Mouse (Mus musculus) forebrain, postnatal 0 days (tissue): ENCODE measurements around the gene Serpinb9. TPM values are rescaled to one million over a fixed set of nuclear protein-coding genes. Genes with fewer than 3 reads are reported as not detected.

Experiments used
- ATAC-seq: fragments of 200-750 bp; cut with Nextera tagmentation; 2 replicates; pipeline ENCODE4 v1.8.0; 2017; ENCODE audit warnings: mild to moderate bottlenecking, moderate library complexity
- DNase-seq: peaks from one replicate; pipeline ENCODE4 v3.0.0-alpha.2; 2015
- H3K27ac ChIP-seq: fragments of 300-500 bp; sonication (generic); 2 replicates; pipeline ENCODE4 v1.5.1; 2014; ENCODE audit warnings: low read depth, mild to moderate bottlenecking, antibody characterized with exemption, low read length, moderate library complexity, mixed read lengths
- H3K27me3 ChIP-seq: fragments of 300-500 bp; sonication (generic); 2 replicates; pipeline ENCODE4 v1.6.1; 2014; ENCODE audit warnings: mild to moderate bottlenecking, low read length, mixed read lengths; ENCODE audit not compliant: insufficient read depth
- H3K36me3 ChIP-seq: fragments of 300-500 bp; sonication (generic); 2 replicates; pipeline ENCODE4 v1.6.1; 2014; ENCODE audit warnings: mild to moderate bottlenecking, moderate library complexity; ENCODE audit not compliant: insufficient read depth
- H3K4me1 ChIP-seq: fragments of 300-500 bp; sonication (generic); 2 replicates; pipeline ENCODE4 v1.6.1; 2014; ENCODE audit warnings: antibody characterized with exemption; ENCODE audit not compliant: insufficient read depth
- H3K4me2 ChIP-seq: fragments of 300-500 bp; sonication (generic); 2 replicates; pipeline ENCODE4 v1.6.1; 2014; ENCODE audit warnings: low read depth, mild to moderate bottlenecking, moderate library complexity
- H3K4me3 ChIP-seq: fragments of 300-500 bp; sonication (generic); 2 replicates; pipeline ENCODE4 v1.5.1; 2014; ENCODE audit warnings: low read depth, low read length, mixed read lengths
- H3K9ac ChIP-seq: fragments of 300-500 bp; sonication (generic); 2 replicates; pipeline ENCODE4 v1.6.1; 2014; ENCODE audit warnings: mild to moderate bottlenecking
- H3K9me3 ChIP-seq: fragments of 300-500 bp; sonication (generic); 2 replicates; pipeline ENCODE4 v1.6.1; 2016; ENCODE audit warnings: low read length
- CTCF ChIP-seq: sonication (generic); IDR thresholded peaks from 2 replicates; pipeline ENCODE4 v1.5.1; 2016; ENCODE audit warnings: antibody characterized with exemption, control low read depth, low read depth
- WGBS: fragments of 180-500 bp; shearing (Covaris S2); extraction: QIAGEN DNeasy Blood & Tissue Kit; methylation state at CpG from one replicate; pipeline ENCODE4 v1.1.7; 2014; 5-methylcytosine and 5-hydroxymethylcytosine counted together
- polyA plus RNA-seq: library from polyadenylated mRNA; unstranded; fragments of >200 nt; fragmentation: Nextera tagmentation; extraction: Ambion mirVana; gene quantifications from 2 replicates; pipeline ENCODE4 v1.2.1, GENCODE M21; 2015
- total RNA-seq: library from RNA; depleted of rRNA; stranded (reverse); fragments of >200 nt; gene quantifications from 2 replicates; pipeline ENCODE4 v1.2.3, GENCODE M21; 2014

The Serpinb9 gene
- total and polyA plus RNA-seq, 2 experiments from 2014 or later, result 2.3 to 3.1 TPM

- Histone ChIP-seq H3K4me1 (no peaks in the 10 kb centered on the region), H3K27ac (no peak overlapping the region), H3K27me3 (no peaks in the 10 kb centered on the region), H3K36me3 (no peaks in the 10 kb centered on the region), H3K4me3 (no peak overlapping the region), H3K9ac (no peak overlapping the region), H3K9me3 (no peaks in the 10 kb centered on the region), H3K4me2 (no peak overlapping the region)
- TF ChIP-seq CTCF, result no peak
- ATAC-seq (no peak), DNase-seq (no peak)
These were observed 35.8 kb upstream of the Serpinb9 start for GRCm38 (mm10) chr13:32967233-32967632.

GRCm38 (mm10) chr13:32968353-32968984 lies 34.6 kb upstream of the Serpinb9 start:
- no peak overlapping the region for H3K4me3 ChIP-seq
- H3K4me2 ChIP-seq, result no peak overlapping the region
- no peak overlapping the region for H3K27ac ChIP-seq
- DNase-seq, result no peak
- H3K27me3 ChIP-seq, result no peaks in the 10 kb centered on the region
- 75% methylated on average over 5 of the region's 5 CpGs for WGBS
- no peaks in the 10 kb centered on the region for H3K4me1 ChIP-seq
- H3K9ac ChIP-seq, result no peak overlapping the region
- no peak for TF ChIP-seq CTCF
- ATAC-seq, result no peak
- no peaks in the 10 kb centered on the region for H3K36me3 ChIP-seq
- no peaks in the 10 kb centered on the region for H3K9me3 ChIP-seq

GRCm38 (mm10) chr13:32968996-32969640 lies 33.9 kb upstream of the Serpinb9 start:
- Histone ChIP-seq H3K36me3 (no peaks in the 10 kb centered on the region), H3K27ac (no peak overlapping the region), H3K27me3 (no peaks in the 10 kb centered on the region), H3K4me1 (no peaks in the 10 kb centered on the region), H3K4me2 (no peak overlapping the region), H3K9me3 (no peaks in the 10 kb centered on the region), H3K9ac (no peak overlapping the region), H3K4me3 (no peak overlapping the region)
- TF ChIP-seq CTCF, result no peak
- DNase-seq, result no peak
- ATAC-seq, result no peak
- 81% methylated on average over 4 of the region's 4 CpGs for WGBS

- no peak overlapping the region for H3K27ac ChIP-seq
- H3K4me2 ChIP-seq, result no peak overlapping the region
- H3K4me3 ChIP-seq, result no peak overlapping the region
- WGBS, result 71% methylated on average over 1 of the region's 1 CpGs
- no peak for TF ChIP-seq CTCF
- ATAC-seq (no peak), DNase-seq (no peak)
- no peaks in the 10 kb centered on the region for H3K27me3 ChIP-seq
- H3K9ac ChIP-seq, result no peak overlapping the region
- H3K36me3 ChIP-seq, result no peaks in the 10 kb centered on the region
- no peaks in the 10 kb centered on the region for H3K9me3 ChIP-seq
- no peaks in the 10 kb centered on the region for H3K4me1 ChIP-seq
These were observed 33.4 kb upstream of the Serpinb9 start for GRCm38 (mm10) chr13:32969641-32970040.

- H3K36me3 ChIP-seq, result no peaks in the 10 kb centered on the region
- no peaks in the 10 kb centered on the region for H3K9me3 ChIP-seq
- WGBS, result 92% methylated on average over 3 of the region's 3 CpGs
- no peaks in the 10 kb centered on the region for H3K27me3 ChIP-seq
- no peak overlapping the region for H3K27ac ChIP-seq
- no peak for TF ChIP-seq CTCF
- no peak overlapping the region for H3K9ac ChIP-seq
- no peak overlapping the region for H3K4me2 ChIP-seq
- DNase-seq (no peak), ATAC-seq (no peak)
- no peaks in the 10 kb centered on the region for H3K4me1 ChIP-seq
- no peak overlapping the region for H3K4me3 ChIP-seq
These were observed 32.3 kb upstream of the Serpinb9 start for GRCm38 (mm10) chr13:32970776-32971175.

- no peak overlapping the region for H3K4me3 ChIP-seq
- no peaks in the 10 kb centered on the region for H3K36me3 ChIP-seq
- no peaks in the 10 kb centered on the region for H3K9me3 ChIP-seq
- H3K4me1 ChIP-seq, result no peaks in the 10 kb centered on the region
- H3K9ac ChIP-seq, result no peak overlapping the region
- DNase-seq, result no peak
- WGBS, result 83% methylated on average over 2 of the region's 2 CpGs
- H3K4me2 ChIP-seq, result no peak overlapping the region
- no peak for ATAC-seq
- H3K27ac ChIP-seq, result no peak overlapping the region
- no peaks in the 10 kb centered on the region for H3K27me3 ChIP-seq
- no peak for TF ChIP-seq CTCF
These were observed 28.8 kb upstream of the Serpinb9 start for GRCm38 (mm10) chr13:32974268-32974667.

- no peaks in the 10 kb centered on the region for H3K9me3 ChIP-seq
- H3K9ac ChIP-seq, result no peak overlapping the region
- no peaks in the 10 kb centered on the region for H3K27me3 ChIP-seq
- no peak overlapping the region for H3K4me3 ChIP-seq
- H3K27ac ChIP-seq, result no peak overlapping the region
- DNase-seq (no peak), ATAC-seq (no peak)
- WGBS, result 72% methylated on average over 3 of the region's 3 CpGs
- H3K4me1 ChIP-seq, result no peaks in the 10 kb centered on the region
- TF ChIP-seq CTCF, result no peak
- H3K36me3 ChIP-seq, result no peaks in the 10 kb centered on the region
- no peak overlapping the region for H3K4me2 ChIP-seq
These were observed 28.1 kb upstream of the Serpinb9 start for GRCm38 (mm10) chr13:32974889-32975460.
